Mouse (Mus musculus): ENCODE results near the gene Tmem125. TPM values are rescaled to one million over a fixed set of nuclear protein-coding genes. Genes with fewer than 3 reads are reported as not detected.
"Not testable (repeated sequence)": the region's sequence is repeated elsewhere in the genome, so short reads cannot be mapped to it uniquely, and the experiment has no call there.

Tmem125 gene
- polyA plus RNA-seq, 1 experiment from 2014 or later = 0.70 TPM

DNA sequence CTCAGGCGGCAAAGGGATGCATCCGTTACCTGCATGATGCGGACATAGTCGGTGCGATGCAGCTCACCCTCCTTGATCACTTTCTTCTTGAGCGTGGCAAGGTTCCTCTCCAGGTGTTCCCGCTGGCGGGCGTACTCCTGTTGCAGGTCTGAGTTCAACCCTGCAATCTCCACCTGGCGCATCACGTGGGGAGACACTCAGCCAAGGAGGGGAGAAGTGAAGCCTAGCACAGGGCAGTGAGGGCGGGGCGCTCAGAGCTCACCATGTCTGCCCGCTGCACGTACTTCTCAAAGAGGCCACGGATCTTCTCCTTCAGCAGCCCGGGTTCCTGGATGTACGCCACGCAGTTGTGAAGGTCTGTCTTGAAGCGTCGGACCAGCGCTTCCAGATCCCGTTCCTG is 25.5 kb upstream of the Tmem125 start:
- H3K36me3 ChIP-seq (ENCODE audit: control insufficient read depth, insufficient read depth, low read length) = no peaks in the 10 kb centered on the region
- H3K9ac ChIP-seq (ENCODE audit: low read depth, low read length) = 0 out of 2 replicates have a peak overlapping the region, but pooled peaks have one; percentile 5
- H3K27me3 ChIP-seq (replicated peaks; ENCODE audit: control insufficient read depth, insufficient read depth, low read length) = peaks cover 9% of the 10 kb centered on the region
- 58% methylated on average over 23 of the region's 23 CpGs for whole genome bisulfite sequencing
- no peak for DNase-seq (ENCODE audit: low spot score)
- no peaks in the 10 kb centered on the region for H3K9me3 ChIP-seq (ENCODE audit: control insufficient read depth, low read length)
- H3K4me1 ChIP-seq (replicated peaks; ENCODE audit: control insufficient read depth, insufficient read depth, low read length) = peaks cover 4% of the 10 kb centered on the region; the same call in 1 of the 2 replicates
- peak; percentile 45; the same call in 1 of the 2 replicates for ATAC-seq (replicated peaks; ENCODE audit: low FRiP score)
- H3K4me2 ChIP-seq = peak overlapping the region; percentile 40
- no peak overlapping the region for H3K4me3 ChIP-seq (ENCODE audit: low read depth, low read length)
- H3K27ac ChIP-seq (ENCODE audit: low read depth, low read length) = no peak overlapping the region

DNA sequence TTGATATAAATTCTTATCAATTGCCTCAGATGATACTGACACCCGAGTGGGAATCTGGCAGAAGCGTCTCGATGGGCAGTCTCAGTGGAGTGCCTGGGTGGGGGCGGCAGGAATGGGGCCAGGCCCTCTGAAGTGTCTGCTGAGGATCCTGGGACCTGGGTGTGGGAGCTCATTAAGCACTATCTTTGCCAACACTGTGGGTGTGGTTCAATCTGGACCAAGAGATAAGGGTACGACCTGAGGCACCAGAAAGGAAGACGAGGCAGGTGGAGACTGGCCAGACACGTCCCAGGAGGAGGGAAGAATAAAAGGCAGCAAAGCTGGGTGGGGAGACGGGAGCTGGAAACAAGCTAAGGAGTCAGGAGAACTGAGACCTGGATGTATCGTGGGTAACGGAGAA is 24.9 kb upstream of the Tmem125 start:
- no peaks in the 10 kb centered on the region for H3K36me3 ChIP-seq (ENCODE audit: control insufficient read depth, insufficient read depth, low read length)
- ATAC-seq (replicated peaks; ENCODE audit: low FRiP score) = peak; percentile 92
- 34% methylated on average over 10 of the region's 10 CpGs for WGBS
- H3K9me3 ChIP-seq (ENCODE audit: control insufficient read depth, low read length) = no peaks in the 10 kb centered on the region
- peak; percentile 42 for DNase-seq (ENCODE audit: low spot score)
- no peak overlapping the region for H3K27ac ChIP-seq (ENCODE audit: low read depth, low read length)
- peak overlapping the region; percentile 40 for H3K4me2 ChIP-seq
- H3K9ac ChIP-seq (ENCODE audit: low read depth, low read length) = 0 out of 2 replicates have a peak overlapping the region, but pooled peaks have one; percentile 5
- peaks cover 9% of the 10 kb centered on the region for H3K27me3 ChIP-seq (replicated peaks; ENCODE audit: control insufficient read depth, insufficient read depth, low read length)
- H3K4me1 ChIP-seq (replicated peaks; ENCODE audit: control insufficient read depth, insufficient read depth, low read length) = peaks cover 4% of the 10 kb centered on the region; the same call in 1 of the 2 replicates
- no peak overlapping the region for H3K4me3 ChIP-seq (ENCODE audit: low read depth, low read length)

DNA sequence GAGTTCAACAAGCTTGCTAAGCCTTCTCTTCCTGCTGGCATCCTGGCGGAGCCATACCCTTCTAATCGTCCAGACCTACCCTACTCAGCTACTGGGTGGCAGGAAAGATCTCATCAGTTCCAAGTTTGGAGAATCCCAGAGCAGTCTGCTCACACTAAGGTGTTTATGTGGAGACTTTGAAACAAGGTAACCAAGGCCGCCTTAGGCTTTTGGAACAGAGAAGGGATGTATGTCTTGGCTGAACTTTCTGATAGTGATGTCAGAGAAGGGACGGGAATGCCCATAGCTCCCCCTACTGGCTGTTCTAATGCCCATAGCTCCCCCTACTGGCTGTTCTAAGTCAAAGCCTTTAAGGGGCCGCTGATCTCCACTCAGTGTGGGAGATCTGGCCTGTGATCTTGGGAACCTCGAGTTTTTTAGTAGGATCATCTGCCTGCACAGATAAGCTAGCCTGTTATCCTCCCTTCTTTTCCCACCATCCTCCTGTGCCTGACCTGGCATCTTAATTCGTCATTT is 22.4 kb upstream of the Tmem125 start:
- Histone ChIP-seq H3K9ac (ENCODE audit: low read depth, low read length) (no peak overlapping the region), H3K4me1 (replicated peaks; ENCODE audit: control insufficient read depth, insufficient read depth, low read length) (peaks cover 4% of the 10 kb centered on the region; the same call in 1 of the 2 replicates), H3K9me3 (ENCODE audit: control insufficient read depth, low read length) (no peaks in the 10 kb centered on the region), H3K36me3 (ENCODE audit: control insufficient read depth, insufficient read depth, low read length) (no peaks in the 10 kb centered on the region), H3K27me3 (replicated peaks; ENCODE audit: control insufficient read depth, insufficient read depth, low read length) (0 out of 2 replicates have a peak, but pooled peaks cover 3% of the 10 kb centered on the region), H3K4me3 (ENCODE audit: low read depth, low read length) (no peak overlapping the region), H3K4me2 (no peak overlapping the region), H3K27ac (ENCODE audit: low read depth, low read length) (no peak overlapping the region)
- no peak for ATAC-seq (replicated peaks; ENCODE audit: low FRiP score)
- 39% methylated on average over 7 of the region's 7 CpGs for WGBS
- no peak for DNase-seq (ENCODE audit: low spot score)

DNA sequence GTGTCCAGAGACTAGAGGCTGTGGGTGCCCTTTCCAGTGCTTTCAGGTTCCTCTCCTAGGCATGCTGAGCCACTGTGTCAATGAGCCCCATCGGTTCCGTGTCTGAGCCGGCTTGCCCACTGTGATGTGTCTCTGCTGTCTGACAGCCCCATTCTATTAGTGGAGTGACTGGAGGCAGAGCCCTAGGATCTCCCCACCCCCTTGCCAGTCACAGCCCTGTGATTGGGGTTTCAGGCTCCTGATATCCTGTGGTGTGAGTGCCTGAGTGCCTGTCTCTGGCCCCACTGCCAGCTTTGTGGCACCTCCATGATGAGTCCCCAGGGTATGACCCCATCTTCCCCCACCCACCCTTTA is 21.1 kb upstream of the Tmem125 start:
- WGBS = 83% methylated on average over 3 of the region's 3 CpGs
- H3K4me3 ChIP-seq (ENCODE audit: low read depth, low read length) = no peak overlapping the region
- DNase-seq (ENCODE audit: low spot score) (no peak), ATAC-seq (replicated peaks; ENCODE audit: low FRiP score) (no peak)
- no peaks in the 10 kb centered on the region for H3K36me3 ChIP-seq (ENCODE audit: control insufficient read depth, insufficient read depth, low read length)
- no peak overlapping the region for H3K9ac ChIP-seq (ENCODE audit: low read depth, low read length)
- no peak overlapping the region for H3K27ac ChIP-seq (ENCODE audit: low read depth, low read length)
- no peaks in the 10 kb centered on the region for H3K27me3 ChIP-seq (replicated peaks; ENCODE audit: control insufficient read depth, insufficient read depth, low read length)
- no peaks in the 10 kb centered on the region for H3K9me3 ChIP-seq (ENCODE audit: control insufficient read depth, low read length)
- no peak overlapping the region for H3K4me2 ChIP-seq
- H3K4me1 ChIP-seq (replicated peaks; ENCODE audit: control insufficient read depth, insufficient read depth, low read length) = peaks cover 4% of the 10 kb centered on the region; the same call in 1 of the 2 replicates

DNA sequence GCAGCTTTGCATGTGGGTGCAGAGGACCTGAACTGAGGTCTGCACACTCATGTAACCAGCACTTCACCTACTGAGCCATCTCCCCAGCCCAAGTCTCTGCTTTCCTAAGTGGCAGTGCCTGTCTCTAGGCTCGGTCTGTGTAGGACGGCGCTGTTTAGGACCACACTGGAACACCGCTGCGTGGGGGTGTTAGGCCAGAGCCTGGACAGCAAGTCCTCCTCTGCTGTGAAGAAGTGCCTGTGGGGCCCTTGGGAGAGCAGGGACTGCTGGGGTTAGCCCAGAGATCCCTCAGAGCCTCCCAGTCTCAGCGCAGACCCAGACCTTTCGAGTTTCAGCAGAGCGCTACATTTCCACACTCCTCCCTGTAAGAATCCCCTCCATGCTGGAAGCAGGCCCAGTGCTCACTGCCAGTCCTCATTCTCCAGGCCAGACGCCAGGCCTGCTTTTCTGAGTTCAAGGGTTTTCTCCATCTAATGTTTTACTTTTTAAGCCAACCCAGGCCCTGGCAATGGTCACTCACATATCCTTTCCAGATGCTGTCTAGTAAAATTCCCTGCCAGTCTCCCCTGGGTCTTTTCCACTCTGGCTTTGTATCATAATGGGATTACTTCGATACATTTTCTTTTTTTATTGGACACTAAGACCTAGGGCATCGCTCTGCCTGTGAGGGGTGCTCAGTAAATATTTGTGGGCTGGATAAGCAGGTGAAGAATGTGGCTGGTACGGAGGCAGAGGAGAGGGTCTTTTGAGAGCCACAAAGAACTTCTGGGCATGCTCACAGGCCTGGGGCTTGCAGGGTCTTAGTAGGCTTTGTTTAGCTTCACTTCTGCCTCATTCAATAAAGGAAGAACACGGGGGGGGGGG is 20.4 kb upstream of the Tmem125 start:
- DNase-seq (ENCODE audit: low spot score) = no peak

DNA sequence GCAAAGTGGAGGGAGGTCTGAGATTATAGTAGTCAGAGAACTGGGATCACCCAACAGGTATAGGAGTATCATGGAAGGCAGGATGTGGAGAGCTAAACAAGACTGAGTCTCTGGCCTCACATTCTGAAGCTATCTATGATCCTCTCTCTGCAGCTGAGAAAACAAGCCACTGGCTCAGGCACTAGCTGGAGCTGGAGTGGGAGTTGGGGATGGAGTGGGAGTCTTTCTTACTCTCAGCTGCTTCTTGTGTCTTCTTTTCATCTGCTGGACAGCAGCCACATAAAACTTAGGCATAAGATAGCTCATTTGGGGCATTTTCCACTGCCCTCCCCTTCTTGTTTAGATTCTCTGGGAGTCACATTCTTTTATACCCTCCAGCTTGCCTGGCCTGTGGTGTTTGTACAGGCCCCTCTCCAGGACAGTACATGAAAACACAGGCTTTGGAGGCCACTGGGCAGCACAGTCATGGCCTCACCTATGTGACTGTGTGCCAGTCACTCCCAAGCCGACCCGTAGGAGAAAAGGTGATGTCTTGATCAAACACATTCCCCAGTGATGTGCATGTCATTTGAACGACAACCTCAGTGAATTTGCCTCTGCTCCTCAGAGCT is 9.3 kb upstream of the Tmem125 start:
- Histone ChIP-seq H3K4me1 (replicated peaks; ENCODE audit: control insufficient read depth, insufficient read depth, low read length) (no peaks in the 10 kb centered on the region), H3K9me3 (ENCODE audit: control insufficient read depth, low read length) (no peaks in the 10 kb centered on the region), H3K4me3 (ENCODE audit: low read depth, low read length) (no peak overlapping the region), H3K9ac (ENCODE audit: low read depth, low read length) (no peak overlapping the region), H3K27me3 (replicated peaks; ENCODE audit: control insufficient read depth, insufficient read depth, low read length) (no peaks in the 10 kb centered on the region), H3K36me3 (ENCODE audit: control insufficient read depth, insufficient read depth, low read length) (no peaks in the 10 kb centered on the region), H3K27ac (ENCODE audit: low read depth, low read length) (no peak overlapping the region), H3K4me2 (no peak overlapping the region)
- DNase-seq (ENCODE audit: low spot score) (no peak), ATAC-seq (replicated peaks; ENCODE audit: low FRiP score) (no peak)
- WGBS = 70% methylated on average over 3 of the region's 3 CpGs

More for the DNA sequence above, 20.4 kb upstream of the Tmem125 start:
- no peaks in the 10 kb centered on the region for H3K27me3 ChIP-seq (replicated peaks; ENCODE audit: control insufficient read depth, insufficient read depth, low read length)
- 78% methylated on average over 13 of the region's 13 CpGs for WGBS
- H3K9ac ChIP-seq (ENCODE audit: low read depth, low read length) = no peak overlapping the region
- H3K4me3 ChIP-seq (ENCODE audit: low read depth, low read length) = no peak overlapping the region
- no peak for ATAC-seq (replicated peaks; ENCODE audit: low FRiP score)
- no peaks in the 10 kb centered on the region for H3K9me3 ChIP-seq (ENCODE audit: control insufficient read depth, low read length)
- H3K4me2 ChIP-seq = no peak overlapping the region
- H3K36me3 ChIP-seq (ENCODE audit: control insufficient read depth, insufficient read depth, low read length) = no peaks in the 10 kb centered on the region
- H3K27ac ChIP-seq (ENCODE audit: low read depth, low read length) = no peak overlapping the region
- peaks cover 4% of the 10 kb centered on the region; the same call in 1 of the 2 replicates for H3K4me1 ChIP-seq (replicated peaks; ENCODE audit: control insufficient read depth, insufficient read depth, low read length)

DNA sequence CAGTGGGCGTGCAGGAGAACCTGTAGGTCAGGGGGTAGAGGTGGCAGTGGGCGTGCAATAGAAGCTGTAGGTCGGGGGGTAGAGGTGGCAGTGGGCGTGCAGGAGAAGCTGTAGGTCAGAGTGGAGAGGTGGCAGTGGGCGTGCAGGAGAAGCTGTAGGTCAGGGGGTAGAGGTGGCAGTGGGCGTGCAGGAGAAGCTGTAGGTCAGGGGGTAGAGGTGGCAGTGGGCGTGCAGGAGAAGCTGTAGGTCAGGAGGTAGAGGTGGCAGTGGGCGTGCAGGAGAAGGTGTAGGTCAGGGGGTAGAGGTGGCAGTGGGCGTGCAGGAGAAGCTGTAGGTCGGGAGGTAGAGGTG is 4.3 kb upstream of the Tmem125 start:
- DNase-seq (ENCODE audit: low spot score) = peak; percentile 86
- H3K9me3 ChIP-seq (ENCODE audit: control insufficient read depth, low read length); H3K4me2 ChIP-seq; H3K27me3 ChIP-seq (replicated peaks; ENCODE audit: control insufficient read depth, insufficient read depth, low read length); H3K9ac ChIP-seq (ENCODE audit: low read depth, low read length); ATAC-seq (replicated peaks; ENCODE audit: low FRiP score); H3K4me1 ChIP-seq (replicated peaks; ENCODE audit: control insufficient read depth, insufficient read depth, low read length); H3K4me3 ChIP-seq (ENCODE audit: low read depth, low read length); H3K36me3 ChIP-seq (ENCODE audit: control insufficient read depth, insufficient read depth, low read length); H3K27ac ChIP-seq (ENCODE audit: low read depth, low read length): not testable (repeated sequence)
- 83% methylated on average over 10 of the region's 10 CpGs for WGBS

DNA sequence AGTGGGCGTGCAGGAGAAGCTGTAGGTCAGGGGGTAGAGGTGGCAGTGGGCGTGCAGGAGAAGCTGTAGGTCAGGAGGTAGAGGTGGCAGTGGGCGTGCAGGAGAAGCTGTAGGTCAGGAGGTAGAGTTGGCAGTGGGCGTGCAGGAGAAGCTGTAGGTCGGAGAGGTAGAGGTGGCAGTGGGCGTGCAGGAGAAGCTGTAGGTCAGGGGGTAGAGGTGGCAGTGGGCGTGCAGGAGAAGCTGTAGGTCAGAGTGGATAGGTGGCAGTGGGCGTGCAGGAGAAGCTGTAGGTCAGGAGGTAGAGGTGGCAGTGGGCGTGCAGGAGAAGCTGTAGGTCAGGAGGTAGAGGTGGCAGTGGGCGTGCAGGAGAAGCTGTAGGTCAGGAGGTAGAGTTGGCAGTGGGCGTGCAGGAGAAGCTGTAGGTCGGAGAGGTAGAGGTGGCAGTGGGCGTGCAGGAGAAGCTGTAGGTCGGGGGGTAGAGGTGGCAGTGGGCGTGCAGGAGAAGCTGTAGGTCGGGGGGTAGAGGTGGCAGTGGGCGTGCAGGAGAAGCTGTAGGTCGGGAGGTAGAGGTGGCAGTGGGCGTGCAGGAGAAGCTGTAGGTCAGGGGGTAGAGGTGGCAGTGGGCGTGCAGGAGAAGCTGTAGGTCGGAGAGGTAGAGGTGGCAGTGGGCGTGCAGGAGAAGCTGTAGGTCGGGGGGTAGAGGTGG is 3.7 kb upstream of the Tmem125 start:
- H3K4me3 ChIP-seq (ENCODE audit: low read depth, low read length); H3K4me1 ChIP-seq (replicated peaks; ENCODE audit: control insufficient read depth, insufficient read depth, low read length); H3K27ac ChIP-seq (ENCODE audit: low read depth, low read length); H3K36me3 ChIP-seq (ENCODE audit: control insufficient read depth, insufficient read depth, low read length); H3K9ac ChIP-seq (ENCODE audit: low read depth, low read length); H3K4me2 ChIP-seq; H3K27me3 ChIP-seq (replicated peaks; ENCODE audit: control insufficient read depth, insufficient read depth, low read length); DNase-seq (ENCODE audit: low spot score); ATAC-seq (replicated peaks; ENCODE audit: low FRiP score); H3K9me3 ChIP-seq (ENCODE audit: control insufficient read depth, low read length): not testable (repeated sequence)
- WGBS = 86% methylated on average over 22 of the region's 23 CpGs

Measured in liver, embryonic 11.5 days (tissue).